Mouse (Mus musculus) liver (tissue): ENCODE data around the gene Stx3.

ENCODE experiments used
- DNase-seq: peaks from one replicate; pipeline ENCODE4 v3.0.0-alpha.2; 2020; ENCODE audit warnings: mixed read lengths

Gene Stx3

DNA sequence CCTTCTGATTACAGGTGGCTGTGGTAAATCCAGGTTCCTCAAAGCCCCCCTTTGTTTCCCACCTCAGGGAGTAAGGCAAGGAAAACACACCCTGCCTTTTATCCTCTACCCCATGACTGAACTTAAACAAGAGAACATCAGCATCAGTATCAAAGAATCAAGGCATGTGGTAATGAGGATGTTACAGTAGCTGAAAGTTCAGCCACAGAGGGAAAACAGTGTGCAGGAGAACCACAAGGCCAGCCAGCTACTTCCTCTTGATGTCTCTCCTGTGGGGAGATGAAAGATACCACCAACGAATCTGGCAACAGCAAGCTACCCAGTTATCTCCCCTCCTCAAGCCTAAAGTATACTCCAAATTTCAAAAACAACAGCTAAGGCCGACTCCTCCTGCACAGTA is 12.0 kb downstream of the Stx3 start:
- no peak for DNase-seq

DNA sequence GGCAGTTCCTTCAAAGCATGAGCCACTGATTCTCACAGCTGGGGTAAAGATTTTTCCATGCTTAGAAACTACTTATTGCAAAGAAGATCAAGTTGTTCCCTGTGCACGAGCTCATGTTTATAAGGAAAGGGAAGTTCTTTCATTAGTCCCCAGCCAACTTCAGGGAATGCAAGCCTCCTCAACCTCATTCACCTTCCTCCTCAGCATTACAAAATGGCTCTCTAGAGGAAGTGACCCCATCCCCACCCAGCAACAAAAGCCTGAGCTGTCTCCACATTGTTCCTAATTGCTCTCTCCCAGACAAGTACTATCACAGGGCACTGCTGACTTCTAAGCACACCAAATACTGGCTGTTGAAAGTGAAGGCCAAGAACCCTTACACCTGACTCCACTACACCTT is 14.8 kb downstream of the Stx3 start:
- DNase-seq = no peak

DNA sequence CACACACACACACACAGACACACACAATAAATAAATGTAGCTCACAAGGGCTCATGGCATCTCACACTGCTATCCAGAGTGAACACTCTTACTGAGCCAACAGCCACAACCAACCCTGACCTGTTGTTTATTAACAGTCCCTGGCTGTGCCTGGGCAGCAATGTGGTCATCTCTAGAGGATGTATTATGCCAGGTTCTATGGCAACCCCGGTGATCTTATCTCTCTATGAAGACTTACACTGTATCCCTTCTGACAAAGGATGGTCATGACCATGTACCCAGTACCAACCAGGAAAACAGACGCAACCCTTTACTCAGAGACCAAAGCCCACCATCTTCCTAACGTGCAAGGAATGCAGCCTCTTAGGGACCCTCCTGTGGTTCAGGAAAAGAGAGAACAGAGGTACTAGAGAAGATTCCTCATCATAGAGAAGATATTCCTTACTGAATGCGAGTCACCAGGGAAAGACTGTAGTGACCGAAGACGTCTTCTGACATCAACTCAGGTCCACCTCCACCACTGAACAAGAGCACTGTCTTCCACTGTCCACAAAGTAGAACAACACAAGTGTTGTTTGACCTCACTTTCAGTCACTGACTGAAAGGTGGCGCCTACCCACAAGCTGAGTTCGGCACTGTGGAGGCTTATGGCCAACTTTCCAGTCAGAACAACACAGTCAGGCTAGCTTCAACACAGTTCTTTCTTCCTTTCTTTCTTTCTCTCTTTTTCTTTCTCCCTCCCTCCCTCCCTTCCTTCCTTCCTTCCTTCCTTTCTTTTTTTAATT is 18.5 kb downstream of the Stx3 start:
- DNase-seq = no peak

DNA sequence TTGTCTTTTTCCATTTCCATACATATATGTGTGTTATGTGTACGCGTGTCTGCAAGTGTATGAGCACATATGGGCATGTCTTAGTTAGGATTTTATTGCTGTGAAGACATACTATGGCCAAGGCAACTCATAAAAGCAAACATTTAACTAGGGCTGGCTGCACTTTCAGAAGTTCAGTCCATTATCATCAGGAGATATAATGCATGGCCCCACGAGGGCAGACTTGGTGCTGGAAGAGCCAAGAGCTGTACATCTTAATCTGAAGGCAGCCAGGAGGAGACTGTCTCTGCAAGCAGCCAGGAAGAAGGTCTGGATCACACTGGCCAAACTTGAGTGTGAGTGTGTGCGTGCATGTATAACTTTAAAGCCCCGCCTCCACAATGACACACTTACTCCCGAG is 24.8 kb downstream of the Stx3 start:
- no peak for DNase-seq

DNA sequence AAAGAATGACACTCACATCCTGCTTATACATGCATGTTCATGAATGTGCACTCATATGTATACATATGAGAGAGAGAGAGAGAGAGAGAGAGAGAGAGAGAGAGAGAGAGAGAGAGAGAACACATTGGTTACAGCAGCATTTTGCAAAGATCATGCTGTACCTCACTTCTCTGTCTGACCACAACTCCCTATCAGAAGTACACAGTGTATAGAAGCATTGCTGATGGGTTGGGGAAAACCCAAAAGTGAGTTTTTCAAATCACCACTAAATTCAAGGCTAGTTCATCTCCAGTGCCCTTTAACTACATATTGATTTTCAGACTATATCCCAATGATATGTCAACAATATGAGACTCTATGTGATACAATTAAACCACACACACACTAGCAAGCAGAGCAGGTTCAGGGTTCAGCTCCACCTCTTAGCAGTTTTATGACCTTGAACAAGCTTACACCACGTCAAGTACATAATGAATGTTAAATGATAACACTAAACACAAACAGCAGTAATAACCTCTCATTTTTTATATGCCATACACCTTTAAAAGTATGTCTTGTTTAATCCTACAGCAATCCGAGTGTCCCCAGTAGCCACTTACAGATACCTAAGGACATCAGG is 25.4 kb downstream of the Stx3 start:
- no peak for DNase-seq

DNA sequence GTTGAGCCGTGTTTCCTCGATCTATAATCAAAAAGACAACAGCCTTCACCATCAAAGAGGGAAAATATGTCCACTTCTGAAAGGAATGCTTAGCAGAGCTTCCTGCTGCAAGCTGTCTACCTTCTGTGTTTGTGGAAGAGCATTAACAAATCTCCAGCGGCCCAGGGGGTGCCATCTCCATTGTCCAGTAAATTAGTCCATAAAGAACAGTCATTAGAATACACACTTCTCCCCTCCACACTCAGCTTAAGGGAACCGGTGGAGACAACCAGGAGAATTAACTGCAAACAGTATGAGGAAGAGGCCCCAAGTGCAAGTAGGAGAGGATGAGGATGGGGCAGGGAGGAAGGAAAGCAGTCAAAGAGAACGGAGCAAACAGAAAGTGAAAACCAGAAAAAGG is 27.4 kb downstream of the Stx3 start:
- DNase-seq = no peak

DNA sequence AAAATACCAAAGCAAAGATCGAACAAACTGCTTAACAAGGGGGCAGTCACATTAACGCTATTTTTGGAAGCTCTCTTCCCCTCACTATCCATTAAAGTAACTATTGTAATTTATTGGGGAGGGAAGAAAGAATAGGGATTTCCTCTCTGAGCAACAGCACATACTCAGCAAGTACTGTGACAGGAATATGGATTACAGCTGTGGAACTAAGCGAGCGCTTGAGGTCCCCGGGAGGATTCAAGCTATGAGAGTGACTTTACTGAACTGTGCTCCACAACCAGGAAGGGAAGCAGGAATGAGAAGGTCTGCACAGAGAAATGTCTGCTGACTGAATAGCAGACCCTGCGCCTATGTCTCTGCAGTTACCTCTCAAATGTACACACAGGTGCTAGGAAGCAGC is 30.3 kb downstream of the Stx3 start:
- no peak for DNase-seq

DNA sequence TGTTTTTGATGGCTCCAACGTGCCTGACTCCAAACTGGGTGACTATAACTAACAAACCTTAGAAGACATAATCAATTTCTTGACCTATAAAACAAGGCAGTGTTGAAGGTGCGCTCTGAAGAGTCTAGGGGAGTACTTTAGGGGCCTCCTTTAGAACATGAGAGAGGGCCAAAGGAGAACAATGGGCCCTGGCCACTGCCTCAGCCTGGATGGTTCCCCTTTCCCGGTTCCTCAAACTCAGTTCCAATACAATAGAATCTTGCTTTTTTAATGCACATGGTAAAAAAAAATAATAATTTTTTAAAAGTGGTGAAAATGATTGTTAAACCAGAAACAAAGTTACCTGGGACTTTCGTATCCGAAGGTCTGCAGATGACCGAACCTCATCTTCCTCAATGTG is 31.4 kb downstream of the Stx3 start:
- DNase-seq = no peak

DNA sequence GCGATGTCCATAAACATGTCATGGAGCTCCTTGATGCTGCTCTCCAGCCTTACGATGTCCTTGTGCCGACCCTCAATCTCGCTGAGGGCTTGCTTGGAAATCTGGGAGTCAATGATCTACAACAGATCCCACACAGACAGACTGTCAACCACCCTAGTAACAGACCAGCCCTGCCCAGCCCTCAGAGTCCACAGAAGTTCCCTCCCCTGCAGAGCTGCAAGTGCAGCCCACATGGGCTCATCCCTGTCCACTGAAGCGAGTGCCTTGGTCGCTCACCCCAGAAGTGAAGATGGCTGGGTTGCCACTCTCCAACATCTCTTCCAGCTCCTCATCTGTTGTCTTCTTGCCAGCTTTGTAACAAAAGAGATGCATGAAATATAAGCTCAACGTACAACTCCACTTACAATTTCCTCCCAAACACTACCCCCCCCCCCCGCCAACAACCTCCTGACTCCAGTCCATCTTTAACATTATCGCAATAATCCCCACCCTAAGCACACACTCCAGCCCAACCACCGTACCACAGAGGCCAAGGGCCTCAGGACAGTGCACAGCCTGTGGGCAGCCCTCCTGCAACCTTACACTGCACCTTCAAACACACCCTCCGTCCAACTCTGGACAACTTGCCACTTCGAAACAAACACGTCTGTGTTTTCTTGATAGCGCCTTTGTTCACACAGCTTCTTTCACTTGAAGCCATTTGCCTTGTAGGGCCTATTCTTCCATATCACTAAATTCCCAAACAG is 33.6 kb downstream of the Stx3 start:
- DNase-seq = no peak

DNA sequence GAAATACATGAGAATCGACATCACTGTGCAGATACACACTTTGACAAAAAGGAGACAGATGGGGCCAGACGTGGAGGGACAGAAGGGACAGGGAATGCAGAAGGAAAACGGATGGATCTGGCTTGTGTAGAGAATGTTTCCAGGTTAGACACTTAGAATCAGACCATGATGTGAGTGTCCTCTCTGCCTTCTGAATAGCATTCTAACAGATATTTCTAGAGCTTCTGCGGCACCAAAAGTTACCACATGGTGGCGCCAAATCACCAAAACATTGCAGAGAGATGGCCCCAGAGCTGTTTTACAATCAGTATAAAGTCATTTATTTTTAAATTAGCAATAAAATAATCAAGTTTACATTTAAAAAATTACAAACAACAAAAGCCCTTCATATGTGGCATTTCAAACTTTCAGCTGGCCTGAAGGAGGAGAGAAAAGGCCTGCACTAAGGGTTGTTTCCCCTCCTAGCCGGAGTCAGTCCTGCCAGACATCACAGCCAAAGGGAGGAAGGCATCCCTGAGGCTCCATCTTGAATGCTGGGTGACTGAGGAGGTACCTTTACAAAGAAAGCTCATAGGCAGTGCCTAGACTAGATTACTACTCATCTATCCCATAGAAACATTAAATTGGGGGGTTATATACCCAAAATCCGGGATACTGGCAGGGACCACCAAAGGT is 41.9 kb downstream of the Stx3 start:
- peak; percentile 67 for DNase-seq

DNA sequence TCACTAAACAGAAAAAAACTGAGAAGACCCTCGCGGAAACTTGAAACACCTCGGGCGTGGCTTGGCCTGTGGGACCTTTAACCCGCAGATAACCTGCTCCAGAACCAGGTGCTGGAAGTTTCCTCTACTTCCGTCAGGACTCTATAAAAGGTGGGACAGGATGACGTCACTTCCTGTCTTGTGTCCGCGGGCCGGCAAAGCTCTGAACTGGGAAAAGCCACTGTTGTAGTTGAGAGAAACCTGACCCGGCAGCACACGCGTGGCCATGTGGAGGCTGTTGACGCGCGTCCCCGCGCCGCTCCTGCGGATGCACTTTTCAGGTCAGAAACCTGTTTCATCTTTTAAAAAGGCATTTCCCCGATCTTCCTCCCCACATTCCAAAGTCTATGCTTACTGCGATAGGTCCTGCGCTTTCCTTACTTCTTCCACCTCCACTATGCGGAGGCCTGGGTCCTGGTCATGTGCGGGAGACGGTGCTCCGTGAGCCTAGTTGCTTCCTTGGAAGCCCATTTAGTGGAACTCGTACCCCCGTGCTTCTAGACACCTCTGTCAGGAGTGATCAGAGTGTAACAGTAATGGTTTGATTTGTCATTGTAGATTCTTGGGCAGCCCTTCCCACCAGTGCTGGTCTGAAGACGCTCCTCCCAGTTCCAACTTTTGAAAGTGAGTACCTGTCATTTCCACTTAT is 48.9 kb downstream of the Stx3 start, which contains the start of gene Mrpl16:
Mrpl16 (plus strand) TSS at position 187 of the 688 bp plus-strand sequence.
- peak; percentile 83 for DNase-seq

DNA sequence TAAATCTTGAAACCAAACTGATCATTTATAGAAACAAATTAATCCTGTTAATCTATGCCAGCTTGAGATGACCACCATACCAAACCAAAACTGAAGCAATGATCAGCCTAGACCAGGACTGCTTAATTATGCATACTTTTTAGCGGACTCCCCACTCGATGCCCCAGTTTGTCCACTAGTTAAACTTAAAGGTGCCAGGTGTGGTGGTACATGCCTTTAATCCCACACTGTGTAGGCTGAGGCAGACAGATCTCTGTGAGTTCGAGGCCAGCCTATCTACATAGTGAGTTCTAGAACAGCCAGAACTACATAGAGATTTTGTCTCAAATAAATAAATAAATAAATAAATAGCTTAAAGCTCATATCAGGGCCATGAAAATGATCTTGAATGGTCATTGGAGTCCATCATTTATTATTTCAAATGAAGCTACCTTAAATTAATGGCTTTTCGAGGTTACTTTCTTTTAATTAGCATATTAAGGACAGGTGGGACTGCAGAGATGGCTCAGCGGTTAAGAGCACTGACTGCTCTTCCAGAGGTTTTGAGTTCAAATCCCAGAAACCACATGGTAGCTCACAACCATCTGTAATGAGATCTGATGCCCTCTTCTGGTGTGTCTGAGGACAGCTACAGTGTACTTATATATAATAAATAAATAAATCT is 49.8 kb downstream of the Stx3 start:
- no peak for DNase-seq

DNA sequence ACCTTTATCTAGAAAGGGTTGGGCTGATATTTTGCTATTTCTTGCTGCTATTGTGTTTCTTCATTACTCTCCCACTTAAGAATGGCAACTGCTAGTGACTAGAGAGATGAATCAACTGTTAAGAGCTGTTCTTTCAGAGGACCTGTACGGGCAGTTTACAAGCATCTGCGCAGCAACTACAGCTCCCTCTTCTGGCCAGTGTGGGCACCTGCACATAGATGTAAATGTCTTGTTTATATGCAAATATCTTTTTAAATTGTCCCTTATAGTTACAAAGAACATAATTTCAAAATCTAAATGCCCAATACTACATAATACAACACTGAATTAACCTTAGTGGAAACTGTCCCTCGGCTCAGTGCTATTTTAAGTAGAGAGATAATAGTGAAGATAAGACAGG is 51.0 kb downstream of the Stx3 start:
- peak; percentile 20 for DNase-seq

DNA sequence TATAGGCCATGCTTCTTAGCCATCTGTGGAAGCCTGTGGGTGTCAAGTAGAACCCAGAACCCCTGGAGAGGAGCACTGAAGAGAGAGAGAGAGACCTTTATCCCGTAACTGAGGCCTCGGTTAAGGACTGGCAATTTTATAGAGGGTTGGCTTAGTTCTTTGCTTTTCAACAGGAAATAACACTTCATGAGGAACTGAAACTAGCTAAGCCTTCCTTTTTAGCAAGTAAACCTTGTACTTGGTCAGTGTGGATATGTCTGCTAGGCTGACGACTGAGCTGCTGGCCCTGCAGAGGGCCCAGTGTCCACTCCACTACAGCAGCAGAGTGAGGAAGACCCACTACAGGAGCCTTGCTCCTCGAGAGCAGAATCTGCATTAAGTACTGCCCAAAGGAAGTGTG is 52.8 kb downstream of the Stx3 start:
- no peak for DNase-seq

DNA sequence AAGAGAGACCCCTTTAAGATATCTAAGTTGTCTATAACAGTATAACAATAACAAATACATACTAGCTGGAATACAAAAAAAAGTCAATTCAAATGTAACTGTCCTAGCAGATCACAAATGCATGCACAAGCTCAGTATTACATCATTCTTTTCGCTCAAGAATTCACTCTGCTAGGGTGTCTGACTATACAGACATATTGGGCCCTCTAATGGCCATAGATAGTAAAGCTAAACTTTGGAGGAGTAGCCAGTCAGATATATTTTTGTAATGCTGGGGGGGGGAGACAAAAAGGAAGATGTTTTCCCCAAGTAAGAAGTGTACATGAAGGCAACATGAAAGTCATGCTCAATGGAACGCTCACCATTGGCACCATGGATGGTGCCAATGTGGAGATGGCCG is 54.1 kb downstream of the Stx3 start:
- DNase-seq = no peak

DNA sequence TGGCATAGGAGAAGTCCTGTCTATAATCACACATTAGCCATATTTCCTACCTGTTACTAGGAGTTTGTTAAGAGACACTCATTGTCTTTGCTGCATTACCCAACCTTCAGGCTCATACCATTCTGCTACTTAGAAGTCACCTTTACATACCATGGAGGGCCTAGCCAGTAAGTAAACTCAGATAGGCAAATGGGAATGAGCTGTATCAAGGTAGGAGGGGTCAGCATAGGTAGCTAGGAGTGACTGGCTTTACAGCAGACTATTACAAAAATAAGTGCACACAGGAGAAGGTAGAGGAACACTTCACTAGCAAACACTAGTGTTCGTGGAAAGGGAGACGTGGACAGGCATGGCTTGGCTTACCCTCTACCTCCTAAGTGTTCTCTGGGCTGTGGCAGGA is 71.9 kb downstream of the Stx3 start, which contains the start of gene Gif:
Gif (plus strand) TSS at position 257 of the 400 bp plus-strand sequence.
- no peak for DNase-seq

DNA sequence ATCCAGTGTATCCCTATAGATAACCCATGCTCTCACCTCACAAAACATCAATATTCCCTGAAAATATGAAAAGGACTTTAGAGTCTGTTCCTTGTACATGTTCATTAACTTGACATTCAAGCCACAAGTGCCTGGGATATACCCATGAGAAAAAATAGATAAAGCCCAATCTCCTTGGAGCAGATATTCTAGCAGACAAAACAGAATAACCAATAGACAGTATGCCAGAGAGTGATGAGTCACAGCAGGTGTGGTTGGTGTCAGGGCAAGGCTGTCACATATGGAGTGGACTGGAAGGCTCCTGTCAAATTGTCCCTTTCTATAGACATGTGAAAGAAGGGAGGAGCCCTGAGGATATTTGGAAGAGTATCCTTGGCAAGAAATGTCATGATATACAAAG is 73.5 kb downstream of the Stx3 start:
- no peak for DNase-seq

DNA sequence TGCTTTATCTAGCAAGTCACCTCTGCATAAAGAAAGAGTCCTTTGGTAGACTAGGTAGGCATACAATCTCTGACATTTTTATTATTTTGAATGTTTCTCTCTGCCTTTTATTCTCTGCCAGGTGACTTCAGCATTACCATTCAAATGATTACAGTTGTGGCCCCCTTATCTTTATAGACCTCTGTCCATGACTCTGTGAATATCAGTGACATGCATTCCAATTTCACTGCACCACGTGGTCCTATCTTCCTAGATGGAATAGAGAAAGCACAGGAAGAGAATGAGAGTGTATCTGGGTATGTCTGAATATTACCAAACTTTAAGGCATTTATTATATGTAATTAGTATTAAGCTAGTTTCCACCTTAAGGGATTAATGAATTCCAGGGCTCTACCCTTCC is 82.7 kb downstream of the Stx3 start:
- no peak for DNase-seq

DNA sequence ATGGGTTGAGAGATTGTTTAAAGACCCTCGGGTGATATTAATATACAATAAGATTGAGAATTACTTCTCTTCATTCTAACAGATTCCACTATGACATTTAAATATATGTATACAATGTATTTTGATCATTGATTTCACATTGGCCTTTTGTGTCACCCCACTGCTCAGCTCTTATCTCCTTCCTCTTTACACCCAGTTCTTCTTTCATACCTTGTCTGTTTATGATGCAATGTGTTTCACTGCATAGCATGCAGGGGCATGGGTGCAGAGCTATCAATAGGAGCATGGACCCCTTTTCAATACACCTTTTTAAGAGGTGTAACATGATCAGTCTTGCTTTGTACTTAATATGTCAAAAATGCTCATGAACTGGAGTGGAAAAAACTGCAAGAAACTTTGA is 88.9 kb downstream of the Stx3 start:
- DNase-seq = no peak

DNA sequence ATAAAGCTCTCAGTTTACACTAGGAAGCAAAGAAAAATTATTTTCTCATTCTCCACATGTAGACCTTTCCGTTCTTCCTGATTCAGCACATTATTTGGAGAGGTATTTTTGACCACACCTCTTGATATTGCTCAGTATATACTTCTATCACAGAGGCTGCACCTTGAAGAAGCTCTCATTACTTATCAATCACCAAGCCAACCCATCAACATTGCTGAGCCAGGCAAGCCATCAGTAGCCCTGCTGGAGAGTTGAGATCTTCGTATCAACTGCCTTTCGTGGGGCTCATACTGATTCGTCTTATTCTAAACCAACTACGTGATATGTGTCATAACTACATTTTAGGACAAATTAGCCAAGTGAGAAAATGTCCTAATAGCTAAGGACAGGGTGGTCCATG is 91.9 kb downstream of the Stx3 start:
- peak; percentile 49 for DNase-seq

DNA sequence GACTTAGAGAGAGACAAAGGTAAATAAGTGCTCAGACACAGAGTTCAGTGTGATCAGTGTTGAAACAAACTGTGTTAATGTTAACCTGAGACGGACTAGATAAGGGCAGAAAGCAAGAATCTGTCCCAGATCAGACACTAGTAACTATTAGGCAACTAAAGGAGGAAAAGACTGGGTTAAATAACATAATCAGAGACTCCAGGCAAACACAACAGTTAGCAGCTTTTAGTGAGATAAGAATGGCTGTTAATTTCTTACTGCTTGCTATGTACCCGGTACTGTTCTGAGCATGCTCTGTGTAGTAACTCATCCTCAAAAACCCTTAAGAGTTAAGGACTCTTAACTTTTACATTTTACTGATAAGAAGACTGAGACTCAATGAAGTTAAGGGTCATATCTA is 93.3 kb downstream of the Stx3 start:
- DNase-seq = no peak
